Mouse (Mus musculus): Measurements from ENCODE around the gene Phc1. TPM values are rescaled to one million over a fixed set of nuclear protein-coding genes. Genes with fewer than 3 reads are reported as not detected.

Phc1 gene
- polyA plus RNA-seq, 1 experiment from 2014 or later: 21.1 TPM

DNA sequence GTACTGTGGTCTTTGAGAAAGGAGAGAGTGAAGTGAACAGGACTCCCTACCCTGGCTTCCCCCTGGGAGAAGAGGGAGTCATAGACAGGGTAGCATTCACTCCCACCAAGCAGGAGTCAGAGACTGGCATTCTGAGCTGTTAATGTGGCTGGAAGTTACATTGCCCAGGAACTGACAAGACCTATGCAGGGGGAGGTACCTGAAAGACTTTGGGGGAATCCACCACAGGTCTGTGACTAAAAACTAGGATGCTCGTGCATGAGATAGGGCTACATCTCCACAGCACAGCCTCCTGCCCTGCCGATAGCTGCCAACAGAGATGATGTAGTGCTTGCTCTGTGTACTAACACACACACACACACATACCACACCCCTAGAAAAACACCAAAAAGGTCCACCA lies 56.9 kb downstream of the Phc1 start:
- 80% methylated on average over 2 of the region's 2 CpGs for WGBS
- Histone ChIP-seq H3K4me1 (ENCODE audit: control insufficient read depth, insufficient read depth, low read depth, low read length) (no peaks in the 10 kb centered on the region), H3K27ac (ENCODE audit: low read depth, low read length) (no peak overlapping the region), H3K36me3 (ENCODE audit: control insufficient read depth, insufficient read depth, low read length) (no peaks in the 10 kb centered on the region), H3K9ac (ENCODE audit: low read depth, low read length) (no peak overlapping the region), H3K4me2 (ENCODE audit: low read length) (no peak overlapping the region), H3K27me3 (replicated peaks; ENCODE audit: control insufficient read depth, insufficient read depth, low read length) (no peaks in the 10 kb centered on the region), H3K4me3 (ENCODE audit: low read length) (no peak overlapping the region), H3K9me3 (ENCODE audit: control insufficient read depth, low read length) (no peaks in the 10 kb centered on the region)
- ATAC-seq: no peak

DNA sequence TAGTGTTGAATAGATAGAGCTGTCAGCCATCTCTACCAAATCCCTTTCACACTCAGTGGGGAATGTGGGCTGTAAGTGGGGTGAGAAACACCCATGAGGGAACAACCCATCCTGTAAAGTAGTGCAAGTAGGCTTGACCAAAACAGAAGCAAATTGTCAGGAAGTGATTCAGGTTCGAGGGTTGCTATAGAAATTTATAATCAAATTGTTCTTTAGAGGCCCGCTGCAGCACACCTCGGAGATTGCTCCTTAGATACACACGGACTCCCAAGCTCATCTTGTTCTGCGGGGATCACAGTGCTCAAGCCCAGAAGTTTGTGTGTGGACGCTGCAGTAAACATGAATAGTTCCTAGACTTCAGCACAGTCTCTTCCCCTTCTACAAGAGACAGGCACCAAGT lies 57.6 kb downstream of the Phc1 start, which contains the start of gene Klrg1:
TSS of gene Klrg1 (minus strand) at position 101 of the 400 bp plus-strand sequence.
- ATAC-seq: no peak
- H3K27ac ChIP-seq (ENCODE audit: low read depth, low read length): no peak within 1 kb of the TSS
- no peaks in the 10 kb centered on the region for H3K4me1 ChIP-seq (ENCODE audit: control insufficient read depth, insufficient read depth, low read depth, low read length)
- H3K4me2 ChIP-seq (ENCODE audit: low read length): no peak within 1 kb of the TSS
- H3K36me3 ChIP-seq (ENCODE audit: control insufficient read depth, insufficient read depth, low read length): no peaks in the 10 kb centered on the region
- no peak within 1 kb of the TSS for H3K4me3 ChIP-seq (ENCODE audit: low read length)
- H3K9me3 ChIP-seq (ENCODE audit: control insufficient read depth, low read length): no peaks in the 10 kb centered on the region
- no peak within 1 kb of the TSS for H3K9ac ChIP-seq (ENCODE audit: low read depth, low read length)
- 82% methylated on average over 6 of the region's 6 CpGs for WGBS
- no peaks in the 10 kb centered on the region for H3K27me3 ChIP-seq (replicated peaks; ENCODE audit: control insufficient read depth, insufficient read depth, low read length)

DNA sequence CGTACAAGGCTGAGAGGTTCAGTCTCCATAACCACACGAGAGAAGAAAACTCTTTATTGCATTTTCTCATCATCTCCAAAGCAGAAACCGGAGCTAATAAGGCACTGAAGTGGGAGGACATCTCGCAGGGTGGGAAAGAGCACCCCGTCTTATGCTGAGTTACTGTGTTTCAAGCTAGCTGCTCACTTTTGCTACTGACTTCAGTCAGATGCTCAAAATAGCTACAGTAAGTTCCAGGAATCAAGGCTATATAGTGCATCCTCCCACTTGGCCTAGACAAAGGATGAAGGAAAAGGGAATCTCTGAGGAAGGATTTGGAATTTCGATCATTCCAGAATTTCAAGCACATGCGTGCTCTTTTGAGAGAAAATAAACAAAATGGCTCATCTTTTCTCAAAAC lies 63.8 kb downstream of the Phc1 start:
- Histone ChIP-seq H3K4me3 (ENCODE audit: low read length) (no peak overlapping the region), H3K9ac (ENCODE audit: low read depth, low read length) (no peak overlapping the region), H3K4me1 (ENCODE audit: control insufficient read depth, insufficient read depth, low read depth, low read length) (no peaks in the 10 kb centered on the region), H3K27ac (ENCODE audit: low read depth, low read length) (no peak overlapping the region), H3K36me3 (ENCODE audit: control insufficient read depth, insufficient read depth, low read length) (no peaks in the 10 kb centered on the region), H3K4me2 (ENCODE audit: low read length) (no peak overlapping the region), H3K27me3 (replicated peaks; ENCODE audit: control insufficient read depth, insufficient read depth, low read length) (no peaks in the 10 kb centered on the region), H3K9me3 (ENCODE audit: control insufficient read depth, low read length) (no peaks in the 10 kb centered on the region)
- no peak for ATAC-seq
- WGBS: 91% methylated on average over 7 of the region's 7 CpGs

DNA sequence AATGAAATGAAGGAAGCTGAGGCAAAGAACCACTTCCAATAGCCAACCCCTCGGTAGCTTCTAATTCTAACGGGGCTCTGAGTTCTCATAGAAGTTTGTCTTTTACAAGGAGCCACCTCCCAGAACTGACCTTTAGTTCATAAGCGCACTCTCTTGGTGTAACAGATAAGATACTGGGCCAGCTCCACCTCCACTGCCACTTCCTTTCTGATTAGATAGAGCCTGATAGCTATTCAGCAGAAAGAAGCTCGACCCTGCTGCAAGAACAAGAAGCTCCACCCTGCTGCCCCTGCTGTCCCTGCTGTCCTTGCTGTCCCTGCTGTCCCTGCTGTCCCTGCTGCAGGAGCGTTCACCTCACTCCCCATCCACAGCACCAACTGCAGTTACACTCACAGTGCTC lies 65.8 kb downstream of the Phc1 start:
- Histone ChIP-seq H3K4me2 (ENCODE audit: low read length) (no peak overlapping the region), H3K4me3 (ENCODE audit: low read length) (no peak overlapping the region), H3K36me3 (ENCODE audit: control insufficient read depth, insufficient read depth, low read length) (no peaks in the 10 kb centered on the region), H3K9me3 (ENCODE audit: control insufficient read depth, low read length) (no peaks in the 10 kb centered on the region), H3K27me3 (replicated peaks; ENCODE audit: control insufficient read depth, insufficient read depth, low read length) (no peaks in the 10 kb centered on the region), H3K9ac (ENCODE audit: low read depth, low read length) (no peak overlapping the region), H3K27ac (ENCODE audit: low read depth, low read length) (no peak overlapping the region), H3K4me1 (ENCODE audit: control insufficient read depth, insufficient read depth, low read depth, low read length) (no peaks in the 10 kb centered on the region)
- ATAC-seq: no peak
- 74% methylated on average over 5 of the region's 5 CpGs for WGBS

DNA sequence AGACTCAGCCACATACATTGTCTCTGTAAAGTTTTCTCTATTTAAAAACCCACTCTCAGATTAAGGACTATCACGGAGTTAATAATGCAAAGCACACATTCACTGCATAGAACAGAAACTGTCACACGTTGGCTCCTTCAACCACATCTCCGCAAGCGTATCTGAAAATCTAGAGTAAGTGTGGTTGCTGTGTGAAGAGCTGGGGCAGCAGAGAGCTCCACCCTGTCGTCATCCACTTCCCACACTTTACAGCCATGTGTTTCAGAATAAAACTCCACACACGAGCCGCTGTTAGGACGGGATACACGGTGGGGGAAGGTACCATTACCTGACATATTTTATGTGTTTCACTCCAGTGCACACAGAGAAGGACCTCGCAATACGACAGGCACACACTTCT lies 70.2 kb downstream of the Phc1 start:
- Histone ChIP-seq H3K4me1 (ENCODE audit: control insufficient read depth, insufficient read depth, low read depth, low read length) (no peaks in the 10 kb centered on the region), H3K9ac (ENCODE audit: low read depth, low read length) (no peak overlapping the region), H3K36me3 (ENCODE audit: control insufficient read depth, insufficient read depth, low read length) (no peaks in the 10 kb centered on the region), H3K4me2 (ENCODE audit: low read length) (no peak overlapping the region), H3K9me3 (ENCODE audit: control insufficient read depth, low read length) (no peaks in the 10 kb centered on the region), H3K27ac (ENCODE audit: low read depth, low read length) (no peak overlapping the region), H3K27me3 (replicated peaks; ENCODE audit: control insufficient read depth, insufficient read depth, low read length) (no peaks in the 10 kb centered on the region), H3K4me3 (ENCODE audit: low read length) (no peak overlapping the region)
- ATAC-seq: no peak
- 79% methylated on average over 11 of the region's 11 CpGs for WGBS

DNA sequence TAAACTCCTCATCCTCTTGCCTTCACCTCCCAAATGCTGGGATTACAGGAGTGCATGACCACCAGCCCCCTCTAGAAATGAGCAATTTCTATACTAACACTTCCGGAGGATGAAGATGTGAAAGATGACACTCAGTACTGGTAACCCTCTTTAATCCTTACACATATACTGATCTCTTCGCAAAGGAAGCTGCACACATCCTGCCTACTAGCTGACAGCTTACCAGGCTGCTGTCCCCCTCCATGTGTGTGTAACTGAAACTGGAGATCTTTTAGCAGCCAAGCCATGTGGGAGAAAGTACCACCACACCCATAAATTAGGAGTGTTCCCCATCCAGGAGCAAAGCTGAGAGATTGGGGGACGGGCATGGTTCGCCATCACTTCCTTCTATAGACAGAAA lies 71.2 kb downstream of the Phc1 start:
- Histone ChIP-seq H3K9ac (ENCODE audit: low read depth, low read length) (no peak overlapping the region), H3K9me3 (ENCODE audit: control insufficient read depth, low read length) (no peaks in the 10 kb centered on the region), H3K36me3 (ENCODE audit: control insufficient read depth, insufficient read depth, low read length) (no peaks in the 10 kb centered on the region), H3K4me1 (ENCODE audit: control insufficient read depth, insufficient read depth, low read depth, low read length) (no peaks in the 10 kb centered on the region), H3K4me3 (ENCODE audit: low read length) (no peak overlapping the region), H3K4me2 (ENCODE audit: low read length) (no peak overlapping the region), H3K27ac (ENCODE audit: low read depth, low read length) (no peak overlapping the region), H3K27me3 (replicated peaks; ENCODE audit: control insufficient read depth, insufficient read depth, low read length) (no peaks in the 10 kb centered on the region)
- no peak for ATAC-seq
- WGBS: 90% methylated on average over 4 of the region's 4 CpGs

DNA sequence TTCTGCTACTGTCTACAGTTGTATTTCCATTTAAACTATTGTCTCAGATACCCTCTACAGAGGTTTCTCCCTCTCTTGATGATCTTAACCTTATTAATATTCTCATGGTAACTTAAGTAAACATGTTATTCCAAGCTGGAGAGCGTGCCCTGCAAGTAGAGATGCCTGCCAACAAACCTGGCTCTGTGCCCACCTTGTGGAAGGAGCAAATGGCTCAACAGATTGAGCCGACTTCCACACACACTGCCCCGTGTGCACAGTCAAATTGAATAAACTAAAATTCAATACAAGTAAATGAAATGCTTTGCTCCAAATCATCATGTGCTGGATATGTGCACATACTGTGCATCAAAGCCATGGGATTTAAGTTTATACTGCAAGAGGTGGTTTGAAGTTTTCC lies 71.8 kb downstream of the Phc1 start:
- Histone ChIP-seq H3K27ac (ENCODE audit: low read depth, low read length) (no peak overlapping the region), H3K4me2 (ENCODE audit: low read length) (no peak overlapping the region), H3K9me3 (ENCODE audit: control insufficient read depth, low read length) (no peaks in the 10 kb centered on the region), H3K4me3 (ENCODE audit: low read length) (no peak overlapping the region), H3K4me1 (ENCODE audit: control insufficient read depth, insufficient read depth, low read depth, low read length) (no peaks in the 10 kb centered on the region), H3K9ac (ENCODE audit: low read depth, low read length) (no peak overlapping the region), H3K27me3 (replicated peaks; ENCODE audit: control insufficient read depth, insufficient read depth, low read length) (no peaks in the 10 kb centered on the region), H3K36me3 (ENCODE audit: control insufficient read depth, insufficient read depth, low read length) (no peaks in the 10 kb centered on the region)
- 29% methylated on average over 3 of the region's 3 CpGs for WGBS
- peak; percentile 89 for ATAC-seq

Other genes starting within 250 kb of the Phc1 start
- gene Klrg1, start 57.7 kb downstream of the Phc1 start, polyA plus RNA-seq (2015; fragmentation: Nextera tagmentation; extraction: Ambion mirVana): 0.99 and 1.1 TPM in 2 replicates
- gene M6pr, start 31.8 kb downstream of the Phc1 start, polyA plus RNA-seq (2015; fragmentation: Nextera tagmentation; extraction: Ambion mirVana): 51.8 and 53.1 TPM in 2 replicates
- 105 and 116 TPM in 2 replicates for gene Rimklb, start 158.2 kb upstream of the Phc1 start, polyA plus RNA-seq (2015; fragmentation: Nextera tagmentation; extraction: Ambion mirVana)
- gene Mfap5, start 165.3 kb upstream of the Phc1 start, polyA plus RNA-seq (2015; fragmentation: Nextera tagmentation; extraction: Ambion mirVana): 3.6 and 3.9 TPM in 2 replicates
- gene Aicda, start 213.2 kb upstream of the Phc1 start, polyA plus RNA-seq (2015; fragmentation: Nextera tagmentation; extraction: Ambion mirVana): 0.33 and 0.54 TPM in 2 replicates

All from hindbrain, embryonic 16.5 days (tissue).